Mouse (Mus musculus) CH12.LX (cell line): Measurements from ENCODE around the gene Gm15262. TPM values are rescaled to one million over a fixed set of nuclear protein-coding genes. Genes with fewer than 3 reads are reported as not detected.
A peak's percentile ranks its signal among the peaks of the same experiment; 100 is the strongest.

Source experiments
- DNase-seq: peaks from one replicate; pipeline ENCODE4 v3.0.0-alpha.2; 2013; ENCODE audit errors: extremely low read depth
- H3K27ac ChIP-seq: 2 replicates; pipeline ENCODE4 v1.5.1; 2012; ENCODE audit warnings: low read depth, mild to moderate bottlenecking, control low read depth, moderate library complexity; ENCODE audit not compliant: insufficient read depth
- H3K27me3 ChIP-seq: replicated peaks from 2 replicates; pipeline ENCODE3; 2012; ENCODE audit warnings: inconsistent platforms
- H3K36me3 ChIP-seq, 2 experiments: replicated peaks in 1 of 2; 2 replicates each; pipeline versions ENCODE3 to v1.6.1; 2012; ENCODE audit warnings: inconsistent platforms in 1 of 2, low read length in 1 of 2, mild to moderate bottlenecking in 1 of 2, mixed read lengths in 1 of 2, moderate library complexity in 1 of 2; ENCODE audit not compliant: control insufficient read depth in 1 of 2, insufficient read depth in 1 of 2
- H3K4me1 ChIP-seq, 2 experiments: 2 replicates each; pipeline ENCODE4 v1.6.1; 2012; ENCODE audit warnings: inconsistent platforms in 1 of 2, moderate library complexity in 1 of 2; ENCODE audit not compliant: insufficient read depth in 2 of 2, control insufficient read depth in 1 of 2
- H3K4me2 ChIP-seq: 2 replicates; pipeline ENCODE4 v1.6.1; 2012; ENCODE audit warnings: low read depth, mild to moderate bottlenecking, control low read depth; ENCODE audit not compliant: poor library complexity, insufficient read depth, severe bottlenecking
- H3K4me3 ChIP-seq, 3 experiments: fragments of 150-350 bp in 1 of 3; sonication (generic) in 1 of 3; replicated peaks in 1 of 3; 2 replicates each; pipeline versions ENCODE3 to v1.5.1; 2011 to 2012; ENCODE audit warnings: low read depth in 2 of 3, low read length in 2 of 3, mild to moderate bottlenecking in 2 of 3, moderate library complexity in 2 of 3, control low read depth in 1 of 3, improper control_type of control experiment in 1 of 3, inconsistent platforms in 1 of 3, mixed read lengths in 1 of 3; ENCODE audit not compliant: poor library complexity in 1 of 3
- H3K79me2 ChIP-seq: replicated peaks from 2 replicates; pipeline ENCODE4 v1.6.1; 2012; ENCODE audit warnings: mild to moderate bottlenecking, moderate library complexity; ENCODE audit not compliant: control insufficient read depth, poor library complexity, insufficient read depth, severe bottlenecking; ENCODE audit errors: extremely low read depth
- H3K9ac ChIP-seq: 2 replicates; pipeline ENCODE4 v1.6.1; 2012; ENCODE audit warnings: low read depth, mild to moderate bottlenecking, control low read depth, moderate library complexity; ENCODE audit not compliant: insufficient read depth
- H3K9me3 ChIP-seq: replicated peaks from 2 replicates; pipeline ENCODE3; 2012; ENCODE audit warnings: low read length, inconsistent platforms, mixed read lengths
- BHLHE40 ChIP-seq: IDR thresholded peaks from 2 replicates; pipeline ENCODE4 v1.6.1; 2011; ENCODE audit warnings: mild to moderate bottlenecking, low read depth, low read length, improper control_type of control experiment
- CHD2 ChIP-seq: IDR thresholded peaks from 2 replicates; pipeline ENCODE4 v1.6.1; 2011; ENCODE audit warnings: low read length, improper control_type of control experiment
- CTCF ChIP-seq, 2 experiments: IDR thresholded peaks in 1 of 2; conservative IDR thresholded peaks in 1 of 2; 2 replicates each; pipeline ENCODE4 v1.5.1; 2011 to 2012; ENCODE audit warnings: low read depth in 2 of 2, low read length in 2 of 2, improper control_type of control experiment in 1 of 2, inconsistent platforms in 1 of 2, mild to moderate bottlenecking in 1 of 2, moderate library complexity in 1 of 2
- POLR2A ChIP-seq: IDR thresholded peaks from 2 replicates; pipeline ENCODE4 v1.6.1; 2011; ENCODE audit warnings: low read depth, mild to moderate bottlenecking, improper control_type of control experiment, low read length
- RAD21 ChIP-seq: IDR thresholded peaks from 2 replicates; pipeline ENCODE4 v1.6.1; 2011; ENCODE audit warnings: low read depth, mild to moderate bottlenecking, low read length, improper control_type of control experiment, moderate library complexity
- SMC3 ChIP-seq: IDR thresholded peaks from 2 replicates; pipeline ENCODE4 v1.6.1; 2011; ENCODE audit warnings: low read depth, low read length, improper control_type of control experiment
- ZC3H11A ChIP-seq: IDR thresholded peaks from 2 replicates; pipeline ENCODE4 v1.6.1; 2012; ENCODE audit warnings: low read depth, mild to moderate bottlenecking, inconsistent platforms, low read length, improper control_type of control experiment
- dilution Hi-C: fragments of 300-500 bp; cut with MboI; formaldehyde crosslinking; loops from 2 replicates; pipeline ENCODE4 v1.14.3; 2020; ENCODE audit warnings: low sequenced_read_pairs; ENCODE audit not compliant: extremely low pct_unique_long_range_greater_than_20kb, extremely low pct_ligation_motif_present
- in situ Hi-C: fragments of 300-500 bp; cut with MboI; formaldehyde crosslinking; loops from 3 replicates; pipeline ENCODE4 v1.14.3; 2019; ENCODE audit warnings: low sequenced_read_pairs, low pct_ligation_motif_present, low pct_unique_long_range_greater_than_20kb, mixed read lengths
- polyA plus RNA-seq: library from polyadenylated mRNA; unstranded; fragments of >175 nt; gene quantifications from 2 replicates; pipeline ENCODE4 v1.2.1, GENCODE M21; 2012; ENCODE audit warnings: low read depth; ENCODE audit not compliant: insufficient read length
- total RNA-seq, 2 experiments: library from RNA; depleted of rRNA; stranded (reverse); fragments of 300-350 nt in 1 of 2; fragments of >200 nt in 1 of 2; gene quantifications; 2 replicates each; pipeline ENCODE4 v1.2.3; 2012 to 2014

The Gm15262 gene
- total and polyA plus RNA-seq, 3 experiments, result not detected

DNA sequence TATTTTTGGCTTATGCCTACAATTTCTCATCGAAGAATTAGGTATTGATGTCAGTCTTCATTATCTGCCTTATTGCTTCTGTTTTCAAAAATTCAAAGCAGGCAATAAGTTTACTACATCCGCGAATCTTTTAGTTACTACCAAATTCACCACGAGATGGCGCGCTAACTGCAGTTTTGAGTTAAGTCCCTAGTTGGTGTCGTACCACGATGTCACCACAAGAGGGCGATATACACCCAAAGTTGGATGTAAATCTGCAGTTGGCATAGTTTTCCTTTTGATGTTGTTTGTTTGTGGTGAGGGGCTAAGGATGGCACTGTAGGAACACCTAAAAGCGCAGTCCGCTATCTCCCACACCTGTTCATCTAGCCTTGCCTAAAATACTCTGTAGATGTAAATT lies 111.9 kb downstream of the Gm15262 start:
- peak overlapping the region; percentile 50; the same call in 1 of the 2 replicates for H3K4me2 ChIP-seq
- no peak overlapping the region for H3K9ac ChIP-seq
- no peaks in the 10 kb centered on the region for H3K9me3 ChIP-seq
- H3K4me3 ChIP-seq, result no peak overlapping the region
- no peak overlapping the region for H3K27ac ChIP-seq
- TF ChIP-seq POLR2A, result no peak
- peak; percentile 87 for TF ChIP-seq RAD21
- TF ChIP-seq SMC3, result peak; percentile 94
- TF ChIP-seq ZC3H11A, result peak; percentile 81
- TF ChIP-seq CTCF (conservative IDR thresholded peaks at IDR 0.05 in 1 of 2, IDR thresholded peaks at IDR 0.05 in 1 of 2; ENCODE audit: low read depth in 2 of 2, low read length in 2 of 2), result peak; percentile 68 to 99
- H3K79me2 ChIP-seq, result no peaks in the 10 kb centered on the region
- peak; percentile 71 for DNase-seq
- no peaks in the 10 kb centered on the region for H3K27me3 ChIP-seq
- dilution Hi-C loops, result no loop called here
- H3K36me3 ChIP-seq, result no peaks in the 10 kb centered on the region
- no peaks in the 10 kb centered on the region for H3K4me1 ChIP-seq
- in situ Hi-C loops, result loop anchor here (25.0 kb wide), 1 partner anchor 413 kb away; no protein-coding TSS in a partner anchor

DNA sequence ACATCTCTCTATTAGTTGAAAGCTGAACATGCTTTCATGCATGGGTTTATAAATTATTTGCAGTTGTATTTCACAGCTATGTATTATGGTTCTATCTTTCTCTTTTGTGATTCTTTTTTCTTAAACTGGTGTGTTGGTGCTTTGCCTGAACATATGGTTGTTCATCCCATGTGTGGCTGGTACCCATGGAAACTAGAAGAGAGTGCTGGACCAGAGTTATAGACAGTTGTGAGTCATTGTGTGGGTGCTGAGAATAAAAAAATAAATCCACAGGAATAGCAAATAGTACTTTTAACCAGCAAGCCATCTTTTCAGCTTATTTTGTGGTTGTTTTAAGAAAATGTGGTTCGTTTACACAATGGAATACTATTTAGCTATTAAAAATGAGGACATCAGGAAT lies 123.9 kb downstream of the Gm15262 start:
- in situ Hi-C loops, result no loop called here
- Histone ChIP-seq H3K9me3 (no peaks in the 10 kb centered on the region), H3K4me2 (no peak overlapping the region)

More for the DNA sequence above, 123.9 kb downstream of the Gm15262 start:
- Histone ChIP-seq H3K36me3 (no peaks in the 10 kb centered on the region), H3K9ac (no peak overlapping the region), H3K27ac (no peak overlapping the region), H3K27me3 (no peaks in the 10 kb centered on the region), H3K4me3 (no peak overlapping the region), H3K4me1 (peaks cover 0 to 7% of the 10 kb centered on the region in 2 experiments; a peak in 1 of 4 replicates)
- dilution Hi-C loops, result no loop called here
- TF ChIP-seq BHLHE40 (no peak), CHD2 (no peak)
- TF ChIP-seq, all 38 proteins: peak for 0
- DNase-seq, result no peak
- no peaks in the 10 kb centered on the region for H3K79me2 ChIP-seq

Other genes with a start within 250 kb of the Gm15262 start
- gene Scml2, start 170.3 kb upstream of the Gm15262 start, total RNA-seq (2012; rRNA removed), result not detected in 2 replicates
- gene Scml2, start 170.3 kb upstream of the Gm15262 start, total RNA-seq (2014; rRNA removed), result 0.17 TPM in 1 of 2 replicates, not detected in the other
- not detected in 2 replicates for gene Scml2, start 170.3 kb upstream of the Gm15262 start, polyA plus RNA-seq